Mouse (Mus musculus) kidney, embryonic 14.5 days (tissue): Measurements from ENCODE around the gene Zan. TPM values are rescaled to one million over a fixed set of nuclear protein-coding genes. Genes with fewer than 3 reads are reported as not detected.

Source experiments
- ATAC-seq: fragments of 200-750 bp; cut with Nextera tagmentation; 2 replicates; pipeline ENCODE4 v1.8.0; 2017; ENCODE audit warnings: moderate number of reproducible peaks, mild to moderate bottlenecking, moderate TSS enrichment, moderate library complexity; ENCODE audit not compliant: low FRiP score, low TSS enrichment
- H3K27ac ChIP-seq: fragments of 300-500 bp; sonication (generic); 2 replicates; pipeline ENCODE4 v1.5.1; 2014; ENCODE audit warnings: low read depth, mild to moderate bottlenecking, low read length, moderate library complexity, mixed read lengths
- H3K27me3 ChIP-seq: fragments of 300-500 bp; sonication (generic); 2 replicates; pipeline ENCODE4 v1.6.1; 2014; ENCODE audit warnings: mild to moderate bottlenecking, low read length; ENCODE audit not compliant: control insufficient read depth, insufficient read depth
- H3K36me3 ChIP-seq: fragments of 300-500 bp; sonication (generic); 2 replicates; pipeline ENCODE4 v1.6.1; 2014; ENCODE audit warnings: low read length, mixed read lengths; ENCODE audit not compliant: control insufficient read depth, insufficient read depth
- H3K4me1 ChIP-seq: fragments of 300-500 bp; sonication (generic); 2 replicates; pipeline ENCODE4 v1.6.1; 2014; ENCODE audit warnings: low read length, mixed read lengths; ENCODE audit not compliant: control insufficient read depth, insufficient read depth
- H3K4me2 ChIP-seq: fragments of 300-500 bp; sonication (generic); replicated peaks from 2 replicates; pipeline ENCODE4 v1.6.1; 2014; ENCODE audit warnings: low read depth, mild to moderate bottlenecking, low read length
- H3K4me3 ChIP-seq: fragments of 300-500 bp; sonication (generic); 2 replicates; pipeline ENCODE4 v1.5.1; 2014; ENCODE audit warnings: mild to moderate bottlenecking, low read length
- H3K9ac ChIP-seq: fragments of 300-500 bp; sonication (generic); 2 replicates; pipeline ENCODE4 v1.6.1; 2014; ENCODE audit warnings: low read depth, mild to moderate bottlenecking, low read length, moderate library complexity
- H3K9me3 ChIP-seq: fragments of 300-500 bp; sonication (generic); 2 replicates; pipeline ENCODE4 v1.6.1; 2016; ENCODE audit warnings: low read length; ENCODE audit not compliant: control insufficient read depth
- WGBS: fragments of 180-500 bp; shearing (Covaris S2); extraction: QIAGEN DNeasy Blood & Tissue Kit; methylation state at CpG from one replicate; pipeline ENCODE4 v1.1.7; 2014; 5-methylcytosine and 5-hydroxymethylcytosine counted together
- polyA plus RNA-seq: library from polyadenylated mRNA; unstranded; fragments of >200 nt; fragmentation: Nextera tagmentation; extraction: Ambion mirVana; gene quantifications from 2 replicates; pipeline ENCODE4 v1.2.1, GENCODE M21; 2014

Zan gene
- polyA plus RNA-seq, 1 experiment from 2014 or later: 0.60 TPM

- WGBS: 26% methylated on average over 10 of the region's 15 CpGs
Measured at GRCm38 (mm10) chr5:137377603-137378002, 99.3 kb downstream of the Zan start.

GRCm38 (mm10) chr5:137377176-137377575 lies 99.7 kb downstream of the Zan start:
- Histone ChIP-seq H3K27ac (no peak overlapping the region), H3K27me3 (no peaks in the 10 kb centered on the region), H3K9me3 (no peaks in the 10 kb centered on the region), H3K9ac (no peak overlapping the region), H3K4me1 (peaks cover 19% of the 10 kb centered on the region; the same call in 1 of the 2 replicates), H3K4me2 (peak overlapping the region; percentile 25; the same call in 1 of the 2 replicates), H3K4me3 (no peak overlapping the region), H3K36me3 (peaks cover 28% of the 10 kb centered on the region)
- 26% methylated on average over 10 of the region's 11 CpGs for WGBS
- ATAC-seq: 0 out of 2 replicates have a peak, but pooled peaks have one; percentile 9

More at GRCm38 (mm10) chr5:137377603-137378002, 99.3 kb downstream of the Zan start:
- no peaks in the 10 kb centered on the region for H3K9me3 ChIP-seq
- H3K27me3 ChIP-seq: no peaks in the 10 kb centered on the region
- peaks cover 19% of the 10 kb centered on the region; the same call in 1 of the 2 replicates for H3K4me1 ChIP-seq
- no peak overlapping the region for H3K9ac ChIP-seq
- no peak overlapping the region for H3K27ac ChIP-seq
- ATAC-seq: no peak
- H3K36me3 ChIP-seq: peaks cover 23% of the 10 kb centered on the region
- peak overlapping the region; percentile 25; the same call in 1 of the 2 replicates for H3K4me2 ChIP-seq
- no peak overlapping the region for H3K4me3 ChIP-seq

GRCm38 (mm10) chr5:137376722-137377121 lies 100.1 kb downstream of the Zan start:
- peaks cover 19% of the 10 kb centered on the region; the same call in 1 of the 2 replicates for H3K4me1 ChIP-seq
- H3K4me3 ChIP-seq: no peak overlapping the region
- H3K27me3 ChIP-seq: no peaks in the 10 kb centered on the region
- H3K27ac ChIP-seq: no peak overlapping the region
- ATAC-seq: peak; percentile 6; the same call in 1 of the 2 replicates
- H3K9ac ChIP-seq: no peak overlapping the region
- H3K4me2 ChIP-seq: no peak overlapping the region
- no peaks in the 10 kb centered on the region for H3K9me3 ChIP-seq
- H3K36me3 ChIP-seq: peaks cover 32% of the 10 kb centered on the region
- WGBS: 63% methylated on average over 9 of the region's 9 CpGs

- Histone ChIP-seq H3K4me3 (no peak overlapping the region), H3K27ac (no peak overlapping the region), H3K9ac (no peak overlapping the region), H3K4me1 (peaks cover 19% of the 10 kb centered on the region; the same call in 1 of the 2 replicates), H3K4me2 (no peak overlapping the region), H3K27me3 (no peaks in the 10 kb centered on the region), H3K36me3 (peaks cover 37% of the 10 kb centered on the region), H3K9me3 (no peaks in the 10 kb centered on the region)
- ATAC-seq: peak; percentile 26; the same call in 1 of the 2 replicates
- 41% methylated on average over 7 of the region's 7 CpGs for WGBS
Measured at GRCm38 (mm10) chr5:137376198-137376597, 100.7 kb downstream of the Zan start.

- H3K36me3 ChIP-seq: peaks cover 43% of the 10 kb centered on the region
- no peaks in the 10 kb centered on the region for H3K27me3 ChIP-seq
- H3K9me3 ChIP-seq: no peaks in the 10 kb centered on the region
- H3K9ac ChIP-seq: no peak overlapping the region
- H3K4me1 ChIP-seq: peaks cover 19% of the 10 kb centered on the region; the same call in 1 of the 2 replicates
- WGBS: 23% methylated on average over 2 of the region's 2 CpGs
- no peak overlapping the region for H3K4me3 ChIP-seq
- ATAC-seq: no peak; the same call in 1 of the 2 replicates
- no peak overlapping the region for H3K4me2 ChIP-seq
- peak overlapping the region; percentile 61; the same call in 1 of the 2 replicates for H3K27ac ChIP-seq
Measured at GRCm38 (mm10) chr5:137375627-137376026, 101.2 kb downstream of the Zan start.

GRCm38 (mm10) chr5:137374521-137375080 lies 102.3 kb downstream of the Zan start:
- H3K36me3 ChIP-seq: peaks cover 53% of the 10 kb centered on the region
- 78% methylated on average over 4 of the region's 4 CpGs for WGBS

GRCm38 (mm10) chr5:137373371-137373950 lies 103.4 kb downstream of the Zan start:
- no peak overlapping the region for H3K4me3 ChIP-seq
- peaks cover 19% of the 10 kb centered on the region; the same call in 1 of the 2 replicates for H3K4me1 ChIP-seq
- H3K27ac ChIP-seq: no peak overlapping the region
- 89% methylated on average over 12 of the region's 12 CpGs for WGBS
- H3K36me3 ChIP-seq: peaks cover 65% of the 10 kb centered on the region
- no peak overlapping the region for H3K9ac ChIP-seq
- no peaks in the 10 kb centered on the region for H3K9me3 ChIP-seq
- no peaks in the 10 kb centered on the region for H3K27me3 ChIP-seq
- no peak overlapping the region for H3K4me2 ChIP-seq
- ATAC-seq: no peak

More at GRCm38 (mm10) chr5:137374521-137375080, 102.3 kb downstream of the Zan start:
- Histone ChIP-seq H3K4me2 (no peak overlapping the region), H3K4me1 (peaks cover 19% of the 10 kb centered on the region; the same call in 1 of the 2 replicates), H3K9me3 (no peaks in the 10 kb centered on the region), H3K27ac (no peak overlapping the region), H3K9ac (no peak overlapping the region), H3K4me3 (no peak overlapping the region), H3K27me3 (no peaks in the 10 kb centered on the region)
- no peak for ATAC-seq

- no peak for ATAC-seq
- no peak overlapping the region for H3K4me2 ChIP-seq
- no peak overlapping the region for H3K4me3 ChIP-seq
- peaks cover 98% of the 10 kb centered on the region for H3K36me3 ChIP-seq
- H3K9ac ChIP-seq: no peak overlapping the region
- no peaks in the 10 kb centered on the region for H3K9me3 ChIP-seq
- H3K27me3 ChIP-seq: no peaks in the 10 kb centered on the region
- H3K4me1 ChIP-seq: no peaks in the 10 kb centered on the region
- 84% methylated on average over 9 of the region's 11 CpGs for WGBS
- H3K27ac ChIP-seq: no peak overlapping the region
Measured at GRCm38 (mm10) chr5:137369665-137370064, 107.2 kb downstream of the Zan start.

- Histone ChIP-seq H3K27ac (no peak overlapping the region), H3K4me3 (no peak overlapping the region), H3K4me2 (no peak overlapping the region), H3K9me3 (no peaks in the 10 kb centered on the region), H3K27me3 (no peaks in the 10 kb centered on the region), H3K36me3 (peaks cover 98% of the 10 kb centered on the region), H3K9ac (no peak overlapping the region), H3K4me1 (peaks cover 5% of the 10 kb centered on the region; the same call in 1 of the 2 replicates)
- ATAC-seq: no peak
- 40% methylated on average over 7 of the region's 7 CpGs for WGBS
Measured at GRCm38 (mm10) chr5:137358382-137358781, 118.5 kb downstream of the Zan start.
